1 mouse cellular context compared by ENCODE assay signal in the genomic region with DNA sequence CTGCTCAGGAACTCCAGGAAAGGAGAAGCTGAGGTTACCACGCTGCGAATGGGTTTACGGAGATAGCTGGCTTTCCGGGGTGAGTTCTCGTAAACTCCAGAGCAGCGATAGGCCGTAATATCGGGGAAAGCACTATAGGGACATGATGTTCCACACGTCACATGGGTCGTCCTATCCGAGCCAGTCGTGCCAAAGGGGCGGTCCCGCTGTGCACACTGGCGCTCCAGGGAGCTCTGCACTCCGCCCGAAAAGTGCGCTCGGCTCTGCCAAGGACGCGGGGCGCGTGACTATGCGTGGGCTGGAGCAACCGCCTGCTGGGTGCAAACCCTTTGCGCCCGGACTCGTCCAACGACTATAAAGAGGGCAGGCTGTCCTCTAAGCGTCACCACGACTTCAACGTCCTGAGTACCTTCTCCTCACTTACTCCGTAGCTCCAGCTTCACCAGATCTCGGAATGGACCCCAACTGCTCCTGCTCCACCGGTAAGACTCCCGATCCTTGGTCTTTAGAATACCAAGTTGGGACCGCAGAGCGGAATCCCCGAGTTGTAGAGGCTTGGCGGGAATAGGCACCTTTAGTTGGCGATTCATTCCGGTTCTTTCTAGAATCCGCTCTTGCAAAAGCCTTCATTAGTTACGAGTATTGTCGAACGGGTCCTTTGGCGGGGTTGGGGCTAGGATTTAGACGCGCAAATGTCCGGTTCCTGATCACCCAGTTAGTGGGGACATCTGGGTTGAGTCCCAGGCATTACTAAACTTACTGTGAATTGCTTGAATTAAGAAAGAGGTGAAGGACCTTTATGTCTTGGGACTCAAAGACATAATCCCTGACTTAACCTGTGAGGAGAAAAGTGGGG.
TF ChIP-seq lines count a peak whose summit lies in the region.

Gene Mt1, plus strand, starts transcription at position 226 of the 856 bp plus-strand sequence.

TF ChIP-seq in MEL, 35 proteins besides CTCF, POLR2A, EP300 and RAD21 (continued from another document):
- no peak for TF ChIP-seq USF2 (IDR thresholded peaks at IDR 0.05; ENCODE audit: borderline replicate concordance in 1 of 2, insufficient read depth in 1 of 2, low read depth in 1 of 2, low read length in 2 of 2)
- peak; percentile 92 for TF ChIP-seq MYC (IDR thresholded peaks at IDR 0.05; ENCODE audit: low read depth, low read length)
- peak; percentile 93; the same call in 1 of the 2 replicates for TF ChIP-seq POLR2AphosphoS5 (IDR thresholded peaks at IDR 0.05; ENCODE audit: borderline replicate concordance, low read depth, low read length)
- no peak for TF ChIP-seq ELF1 (IDR thresholded peaks at IDR 0.05; ENCODE audit: low read depth, low read length)
- TF ChIP-seq ZKSCAN1 (IDR thresholded peaks at IDR 0.05; ENCODE audit: low read depth, low read length) = no peak
- TF ChIP-seq USF1 (IDR thresholded peaks at IDR 0.05; ENCODE audit: low read depth, low read length) = peak; percentile 90
- no peak for TF ChIP-seq CHD2 (IDR thresholded peaks at IDR 0.05; ENCODE audit: low read length)
- TF ChIP-seq ETS1 (IDR thresholded peaks at IDR 0.05; ENCODE audit: low read depth, low read length) = peak; percentile 74
- TF ChIP-seq SIN3A (IDR thresholded peaks at IDR 0.05; ENCODE audit: low read length) = peak; percentile 84; the same call in 1 of the 2 replicates
- TF ChIP-seq MEF2A (IDR thresholded peaks at IDR 0.05; ENCODE audit: extremely low read depth, insufficient replicate concordance, low read depth, low read length, poor library complexity, severe bottlenecking) = no peak
- TF ChIP-seq GATA1 (IDR thresholded peaks at IDR 0.05; ENCODE audit: low read depth, low read length) = peak; percentile 82
- TF ChIP-seq ZC3H11A (IDR thresholded peaks at IDR 0.05; ENCODE audit: low read depth, low read length) = no peak
- TF ChIP-seq TCF12 (IDR thresholded peaks at IDR 0.05; ENCODE audit: low read depth, low read length) = peak; percentile 76
- TF ChIP-seq RCOR1 (IDR thresholded peaks at IDR 0.05; ENCODE audit: low read depth, low read length) = peak; percentile 65
- peak; percentile 61 for TF ChIP-seq TAL1 (IDR thresholded peaks at IDR 0.05; ENCODE audit: low read length)
- peak; percentile 98 for TF ChIP-seq ZMIZ1 (IDR thresholded peaks at IDR 0.05; ENCODE audit: low read depth, low read length)
- peak; percentile 42; the same call in 1 of the 2 replicates for TF ChIP-seq NRF1 (IDR thresholded peaks at IDR 0.05; ENCODE audit: insufficient read depth, low read depth, low read length, poor library complexity, severe bottlenecking)
- TF ChIP-seq UBTF (IDR thresholded peaks at IDR 0.05; ENCODE audit: borderline replicate concordance, insufficient read depth, low read depth, low read length) = no peak
- TF ChIP-seq ZNF384 (IDR thresholded peaks at IDR 0.05; ENCODE audit: low read depth, low read length) = no peak
- TF ChIP-seq KAT2A (conservative IDR thresholded peaks at IDR 0.05; ENCODE audit: low read depth, low read length) = no peak
- TF ChIP-seq TBP (IDR thresholded peaks at IDR 0.05; ENCODE audit: low read depth, low read length) = peak; percentile 97
- no peak for TF ChIP-seq GABPA (IDR thresholded peaks at IDR 0.05; ENCODE audit: low read depth, low read length)
- TF ChIP-seq JUND (IDR thresholded peaks at IDR 0.05; ENCODE audit: low read depth, low read length) = no peak
- TF ChIP-seq MXI1 (IDR thresholded peaks at IDR 0.05; ENCODE audit: low read depth, low read length) = peak; percentile 88
- TF ChIP-seq E2F4 (IDR thresholded peaks at IDR 0.05; ENCODE audit: borderline replicate concordance, low read depth, low read length) = peak; percentile 45; the same call in 1 of the 2 replicates
- no peak for TF ChIP-seq MAFK (IDR thresholded peaks at IDR 0.05; ENCODE audit: borderline replicate concordance, low read depth, low read length)
